Mouse (Mus musculus) forebrain, embryonic 16.5 days (tissue): Measurements from ENCODE around the gene Kcnd2. TPM values are rescaled to one million over a fixed set of nuclear protein-coding genes. Genes with fewer than 3 reads are reported as not detected.

ENCODE experiments used
- ATAC-seq: fragments of 200-750 bp; cut with Nextera tagmentation; 2 replicates; pipeline ENCODE4 v1.8.0; 2017; ENCODE audit warnings: mild to moderate bottlenecking, moderate library complexity
- H3K27ac ChIP-seq: fragments of 300-500 bp; sonication (generic); 2 replicates; pipeline ENCODE4 v1.5.1; 2014; ENCODE audit warnings: low read length, control low read depth
- H3K27me3 ChIP-seq: fragments of 300-500 bp; sonication (generic); replicated peaks from 2 replicates; pipeline ENCODE4 v1.6.1; 2014; ENCODE audit warnings: low read length; ENCODE audit not compliant: control insufficient read depth, insufficient read depth
- H3K36me3 ChIP-seq: fragments of 300-500 bp; sonication (generic); 2 replicates; pipeline ENCODE4 v1.6.1; 2014; ENCODE audit not compliant: control insufficient read depth, insufficient read depth
- H3K4me1 ChIP-seq: fragments of 300-500 bp; sonication (generic); replicated peaks from 2 replicates; pipeline ENCODE4 v1.6.1; 2014; ENCODE audit warnings: low read length; ENCODE audit not compliant: control insufficient read depth, insufficient read depth
- H3K4me2 ChIP-seq: fragments of 300-500 bp; sonication (generic); 2 replicates; pipeline ENCODE4 v1.6.1; 2014; ENCODE audit warnings: mild to moderate bottlenecking, low read length, control low read depth
- H3K4me3 ChIP-seq: fragments of 300-500 bp; sonication (generic); replicated peaks from 2 replicates; pipeline ENCODE4 v1.5.1; 2014; ENCODE audit warnings: mild to moderate bottlenecking, low read length, control low read depth
- H3K9ac ChIP-seq: fragments of 300-500 bp; sonication (generic); replicated peaks from 2 replicates; pipeline ENCODE4 v1.6.1; 2014; ENCODE audit warnings: low read depth, low read length, control low read depth
- H3K9me3 ChIP-seq: fragments of 300-500 bp; sonication (generic); 2 replicates; pipeline ENCODE4 v1.6.1; 2016; ENCODE audit warnings: low read length; ENCODE audit not compliant: control insufficient read depth
- WGBS: fragments of 180-500 bp; shearing (Covaris S2); extraction: QIAGEN DNeasy Blood & Tissue Kit; methylation state at CpG from one replicate; pipeline ENCODE4 v1.1.7; 2014; 5-methylcytosine and 5-hydroxymethylcytosine counted together
- polyA plus RNA-seq: library from polyadenylated mRNA; unstranded; fragments of >200 nt; fragmentation: Nextera tagmentation; extraction: Ambion mirVana; gene quantifications from 2 replicates; pipeline ENCODE4 v1.2.1, GENCODE M21; 2015

Kcnd2 gene
- polyA plus RNA-seq, 1 experiment from 2014 or later = 13.5 TPM

DNA sequence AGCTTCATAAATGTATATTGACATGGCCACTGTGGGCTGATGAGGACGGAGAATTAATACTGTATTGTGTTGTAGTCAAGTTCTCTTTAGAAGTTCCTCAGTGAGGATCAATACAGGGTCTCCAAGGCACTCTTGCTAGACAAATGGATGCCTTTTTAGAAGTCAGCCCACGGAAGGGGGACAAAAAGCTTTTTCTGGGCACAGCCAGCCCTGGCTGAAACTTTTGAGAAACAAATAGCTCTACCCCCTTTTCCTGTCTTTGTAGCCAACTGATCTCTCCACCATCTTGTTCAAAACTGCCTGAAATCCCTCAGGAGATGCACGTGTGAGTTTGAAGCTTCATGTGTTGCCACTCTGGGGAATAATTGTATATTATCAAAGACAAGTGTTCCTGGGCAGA lies 482.3 kb downstream of the Kcnd2 start:
- no peaks in the 10 kb centered on the region for H3K36me3 ChIP-seq
- WGBS = 65% methylated on average over 3 of the region's 3 CpGs
- no peak for ATAC-seq
- H3K9me3 ChIP-seq = no peaks in the 10 kb centered on the region
- H3K27me3 ChIP-seq = no peaks in the 10 kb centered on the region
- H3K4me3 ChIP-seq = no peak overlapping the region
- no peak overlapping the region for H3K27ac ChIP-seq
- H3K4me1 ChIP-seq = no peaks in the 10 kb centered on the region
- H3K9ac ChIP-seq = no peak overlapping the region
- no peak overlapping the region for H3K4me2 ChIP-seq

DNA sequence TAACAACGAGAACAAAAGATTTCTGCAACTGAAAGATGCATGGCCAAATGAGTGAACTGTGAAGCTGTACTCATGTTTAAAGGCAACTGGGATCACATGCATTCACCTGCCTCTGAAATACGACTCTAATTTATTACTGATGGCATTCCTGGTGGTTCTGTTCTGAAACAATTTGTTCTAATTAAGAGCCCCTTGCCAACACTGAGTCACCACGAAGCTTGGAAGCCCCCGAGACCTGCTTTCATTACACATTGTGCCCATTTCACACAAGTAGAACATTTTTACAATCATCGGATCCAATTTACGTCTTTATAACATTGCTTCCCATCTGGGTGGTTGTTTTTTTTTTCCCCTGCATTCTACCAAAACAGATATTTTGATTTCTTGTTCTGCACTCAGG lies 485.8 kb downstream of the Kcnd2 start:
- ATAC-seq = no peak
- H3K4me2 ChIP-seq = no peak overlapping the region
- no peak overlapping the region for H3K9ac ChIP-seq
- no peaks in the 10 kb centered on the region for H3K4me1 ChIP-seq
- no peak overlapping the region for H3K4me3 ChIP-seq
- 57% methylated on average over 6 of the region's 6 CpGs for WGBS
- H3K27me3 ChIP-seq = no peaks in the 10 kb centered on the region
- no peaks in the 10 kb centered on the region for H3K9me3 ChIP-seq
- no peak overlapping the region for H3K27ac ChIP-seq
- H3K36me3 ChIP-seq = no peaks in the 10 kb centered on the region

DNA sequence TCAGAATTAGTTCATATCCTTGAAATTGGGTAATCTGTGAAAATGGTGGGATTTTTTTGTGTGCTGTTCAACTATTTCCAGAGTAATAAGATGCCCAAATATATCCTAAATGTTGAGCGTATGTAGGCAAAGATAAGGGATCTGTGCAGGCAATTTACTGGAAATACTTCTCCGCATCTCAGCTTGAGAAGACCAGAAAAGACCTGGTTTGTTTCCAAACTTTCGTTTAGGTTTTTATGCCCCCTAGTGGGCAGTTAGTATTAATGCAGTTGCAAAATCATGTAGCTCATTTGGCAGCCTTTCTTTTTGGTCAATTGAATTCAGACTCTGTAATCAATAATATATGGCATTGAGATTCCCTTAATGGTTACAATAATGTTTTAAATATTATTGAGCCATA lies 493.9 kb downstream of the Kcnd2 start:
- ATAC-seq = peak; percentile 55
- no peaks in the 10 kb centered on the region for H3K36me3 ChIP-seq
- H3K9me3 ChIP-seq = no peaks in the 10 kb centered on the region
- 14% methylated on average over 3 of the region's 3 CpGs for WGBS
- no peak overlapping the region for H3K4me3 ChIP-seq
- no peaks in the 10 kb centered on the region for H3K4me1 ChIP-seq
- no peak overlapping the region for H3K9ac ChIP-seq
- no peak overlapping the region for H3K27ac ChIP-seq
- H3K4me2 ChIP-seq = no peak overlapping the region
- no peaks in the 10 kb centered on the region for H3K27me3 ChIP-seq

DNA sequence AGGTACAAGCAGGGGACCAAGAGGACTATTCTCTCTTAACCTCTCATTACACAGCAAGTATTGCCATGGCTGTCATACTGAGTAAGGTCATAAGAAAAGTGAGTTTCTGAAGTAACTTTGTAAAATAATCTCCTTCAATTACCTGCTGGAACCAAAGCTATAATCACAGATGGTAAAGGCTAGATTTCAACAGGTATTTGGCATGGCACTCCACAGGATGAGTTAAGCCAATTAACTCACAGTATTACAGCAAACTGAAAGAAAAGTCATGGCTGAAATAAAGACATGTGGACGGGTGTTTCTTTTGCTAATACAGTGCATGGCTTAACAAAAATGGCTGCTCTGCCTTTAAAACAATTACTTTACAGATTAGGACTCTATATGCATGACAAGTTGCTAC lies 503.8 kb downstream of the Kcnd2 start:
- H3K4me1 ChIP-seq = 0 out of 2 replicates have a peak, but pooled peaks cover 3% of the 10 kb centered on the region
- no peaks in the 10 kb centered on the region for H3K36me3 ChIP-seq
- H3K27ac ChIP-seq = no peak overlapping the region
- H3K9me3 ChIP-seq = no peaks in the 10 kb centered on the region
- no peak for ATAC-seq
- no peak overlapping the region for H3K4me3 ChIP-seq
- no peak overlapping the region for H3K4me2 ChIP-seq
- H3K9ac ChIP-seq = no peak overlapping the region
- H3K27me3 ChIP-seq = no peaks in the 10 kb centered on the region
- 30% methylated on average over 1 of the region's 1 CpGs for WGBS

DNA sequence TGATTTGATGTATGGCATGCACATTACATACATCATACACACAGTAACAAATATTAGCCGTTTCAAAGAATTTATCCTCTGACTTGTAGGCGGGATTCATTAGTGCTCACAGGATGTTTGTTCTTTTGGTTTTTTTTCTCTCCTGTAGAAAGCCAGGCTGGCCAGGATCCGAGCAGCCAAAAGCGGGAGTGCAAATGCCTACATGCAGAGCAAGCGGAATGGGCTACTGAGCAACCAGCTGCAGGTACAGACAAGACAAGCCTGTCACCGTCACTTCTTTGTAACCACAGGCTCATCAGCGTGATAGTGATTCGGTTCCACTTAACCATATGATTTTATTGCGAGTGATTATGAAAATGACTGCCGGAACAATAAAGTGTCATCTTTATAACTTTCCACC lies 506.9 kb downstream of the Kcnd2 start:
- no peak overlapping the region for H3K4me2 ChIP-seq
- no peaks in the 10 kb centered on the region for H3K9me3 ChIP-seq
- no peaks in the 10 kb centered on the region for H3K36me3 ChIP-seq
- H3K9ac ChIP-seq = no peak overlapping the region
- ATAC-seq = no peak
- no peak overlapping the region for H3K27ac ChIP-seq
- H3K4me3 ChIP-seq = no peak overlapping the region
- 89% methylated on average over 10 of the region's 10 CpGs for WGBS
- H3K27me3 ChIP-seq = no peaks in the 10 kb centered on the region
- H3K4me1 ChIP-seq = 0 out of 2 replicates have a peak, but pooled peaks cover 3% of the 10 kb centered on the region

DNA sequence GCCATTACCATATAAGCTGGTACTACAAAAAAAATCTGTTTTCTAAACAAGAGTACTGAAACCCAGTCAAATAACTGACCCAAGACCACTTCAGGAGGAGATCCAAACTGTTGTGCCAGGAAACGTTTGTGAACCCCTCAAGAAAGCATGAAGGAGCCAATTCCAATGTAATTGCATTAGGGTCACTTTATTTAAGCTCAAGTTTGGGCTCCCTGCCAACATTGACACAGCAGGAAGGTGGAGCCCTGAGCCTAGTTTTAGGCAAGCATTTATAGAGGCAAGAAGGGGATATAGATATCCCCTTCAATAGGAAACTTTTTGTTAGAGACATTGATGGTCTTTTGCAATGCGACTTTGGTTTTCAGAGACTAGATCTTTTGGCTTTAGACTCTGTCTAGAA lies 525.3 kb downstream of the Kcnd2 start:
- no peak overlapping the region for H3K27ac ChIP-seq

DNA sequence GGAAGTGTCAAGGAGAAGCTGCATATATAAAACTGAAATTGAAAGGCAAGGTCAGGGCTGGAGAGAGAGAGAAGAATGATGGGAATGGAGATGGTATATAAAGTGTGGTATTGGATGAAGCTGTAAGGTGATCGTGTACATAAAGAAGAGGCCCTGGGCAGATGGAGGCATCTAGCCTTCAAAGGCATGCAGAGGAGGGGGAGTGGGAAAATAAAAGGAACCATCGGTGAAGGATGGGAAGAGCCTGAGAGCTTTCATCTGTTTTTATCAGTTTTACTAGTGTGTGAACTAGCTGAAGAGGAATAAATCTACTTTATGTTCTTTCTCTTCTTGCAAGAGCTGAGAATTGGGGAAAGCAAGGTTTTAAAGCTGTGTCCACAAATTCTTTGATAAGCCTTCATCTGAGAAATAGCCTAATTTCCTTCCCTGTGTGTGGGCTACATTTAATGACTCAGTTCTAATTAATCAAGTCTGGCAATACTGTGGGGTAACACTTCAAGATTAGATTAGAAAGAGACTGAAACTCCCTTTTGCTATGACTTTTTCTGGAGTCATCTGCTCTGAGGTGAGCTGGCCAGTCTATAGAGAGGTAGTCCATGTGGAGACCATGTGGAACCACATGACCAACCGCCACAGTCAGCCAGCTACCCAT lies 529.4 kb downstream of the Kcnd2 start:
- no peak overlapping the region for H3K4me2 ChIP-seq
- WGBS = 78% methylated on average over 3 of the region's 3 CpGs
- H3K27ac ChIP-seq = no peak overlapping the region
- H3K36me3 ChIP-seq = no peaks in the 10 kb centered on the region
- H3K9me3 ChIP-seq = no peaks in the 10 kb centered on the region
- no peaks in the 10 kb centered on the region for H3K4me1 ChIP-seq
- no peaks in the 10 kb centered on the region for H3K27me3 ChIP-seq
- no peak overlapping the region for H3K9ac ChIP-seq
- no peak for ATAC-seq
- no peak overlapping the region for H3K4me3 ChIP-seq

More for the DNA sequence above, 525.3 kb downstream of the Kcnd2 start:
- no peak for ATAC-seq
- 37% methylated on average over 2 of the region's 2 CpGs for WGBS
- Histone ChIP-seq H3K4me2 (no peak overlapping the region), H3K27me3 (no peaks in the 10 kb centered on the region), H3K4me1 (no peaks in the 10 kb centered on the region), H3K9me3 (no peaks in the 10 kb centered on the region), H3K36me3 (no peaks in the 10 kb centered on the region), H3K9ac (no peak overlapping the region), H3K4me3 (no peak overlapping the region)

DNA sequence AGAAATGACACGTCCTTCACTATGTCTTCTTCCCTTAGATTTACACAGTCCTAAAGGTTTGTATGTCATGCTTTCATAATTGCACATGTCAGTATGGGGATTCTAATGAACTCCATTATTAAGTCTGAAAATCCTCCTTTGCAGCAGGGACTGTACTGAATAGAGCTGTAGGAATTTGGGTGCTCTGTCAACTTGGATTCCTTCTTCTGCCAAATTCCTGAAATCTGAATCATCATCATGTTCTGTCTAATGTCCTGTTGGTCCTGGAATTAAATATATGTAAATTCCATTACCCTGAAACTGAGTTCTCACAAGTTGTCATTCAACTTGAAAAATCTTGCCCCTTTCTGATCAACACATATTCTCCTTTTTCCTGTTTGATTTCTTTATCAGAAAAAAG lies 532.2 kb downstream of the Kcnd2 start:
- Histone ChIP-seq H3K4me1 (no peaks in the 10 kb centered on the region), H3K27me3 (no peaks in the 10 kb centered on the region), H3K9me3 (no peaks in the 10 kb centered on the region), H3K36me3 (no peaks in the 10 kb centered on the region), H3K27ac (no peak overlapping the region), H3K9ac (no peak overlapping the region), H3K4me2 (no peak overlapping the region), H3K4me3 (no peak overlapping the region)
- 67% methylated on average over 1 of the region's 1 CpGs for WGBS
- no peak for ATAC-seq

DNA sequence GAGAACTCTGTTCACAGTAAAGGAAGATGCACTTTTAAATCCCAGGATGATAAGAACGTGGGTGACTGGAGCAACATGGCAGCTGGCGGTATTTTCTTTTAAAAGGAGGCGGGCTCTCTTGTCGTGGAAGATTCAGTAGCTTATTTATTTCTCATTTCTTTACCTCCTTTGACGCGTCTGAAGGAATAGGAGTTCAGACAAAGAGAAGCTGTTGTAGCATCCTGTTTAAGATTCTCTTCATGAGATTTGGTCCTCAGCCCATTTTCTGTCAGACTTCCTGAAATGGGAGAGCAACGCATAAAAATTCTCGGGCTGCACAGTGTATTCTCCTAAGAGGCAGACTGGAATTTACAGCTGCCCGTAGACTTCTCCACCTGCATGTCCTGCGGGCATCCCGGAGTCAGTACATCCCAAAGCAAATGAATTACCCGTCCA lies 552.5 kb downstream of the Kcnd2 start:
- peak; percentile 73 for ATAC-seq

More for the DNA sequence above, 552.5 kb downstream of the Kcnd2 start:
- no peak overlapping the region for H3K9ac ChIP-seq
- H3K4me1 ChIP-seq = peaks cover 6% of the 10 kb centered on the region; the same call in 1 of the 2 replicates
- peak overlapping the region; percentile 35 for H3K4me2 ChIP-seq
- H3K9me3 ChIP-seq = no peaks in the 10 kb centered on the region
- H3K36me3 ChIP-seq = no peaks in the 10 kb centered on the region
- 43% methylated on average over 12 of the region's 12 CpGs for WGBS
- no peaks in the 10 kb centered on the region for H3K27me3 ChIP-seq
- 0 out of 2 replicates have a peak overlapping the region, but pooled peaks have one; percentile 20 for H3K27ac ChIP-seq
- 0 out of 2 replicates have a peak overlapping the region, but pooled peaks have one; percentile 8 for H3K4me3 ChIP-seq
